Mouse (Mus musculus) ES-CJ7 (cell line): ENCODE measurements around the gene Ugt1a6a.
"Not testable (repeated sequence)": the region's sequence is repeated elsewhere in the genome, so short reads cannot be mapped to it uniquely, and the experiment has no call there.

Experiments used
- DNase-seq: peaks from one replicate; pipeline ENCODE4 v3.0.0; 2011; ENCODE audit warnings: low read depth, low spot score

The Ugt1a6a gene

DNA sequence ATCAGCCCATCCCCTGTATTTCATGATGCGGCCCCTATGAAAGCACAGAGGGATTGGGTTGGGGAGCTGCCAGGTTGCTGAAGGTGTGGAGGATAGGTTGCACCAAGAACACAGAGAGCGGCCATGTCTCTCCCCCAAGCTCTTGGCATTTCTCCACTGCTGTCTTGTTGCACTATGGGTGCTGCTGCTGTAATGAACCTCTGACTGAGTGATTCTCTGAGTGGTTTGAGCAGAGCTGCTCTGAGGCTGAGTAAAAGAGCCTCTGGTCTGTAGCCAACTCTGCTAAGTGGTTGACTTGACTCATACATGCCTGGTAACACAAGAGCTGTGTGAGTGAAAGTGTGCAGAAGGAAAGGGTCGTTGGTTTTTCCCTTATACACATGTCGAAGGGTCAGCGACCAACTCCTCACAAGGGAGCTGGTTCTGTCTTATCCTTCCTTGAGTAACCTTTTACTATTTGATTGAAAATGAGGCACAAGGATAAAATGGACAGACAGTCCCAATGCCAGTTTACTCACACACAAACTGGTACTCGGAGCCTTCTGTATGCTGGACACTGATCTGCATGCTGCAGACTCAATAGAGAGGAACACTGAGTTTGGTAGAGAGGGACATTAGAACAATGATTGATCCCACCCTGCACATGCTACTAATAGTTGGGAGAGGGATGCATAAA, 758 bp downstream of the Ugt1a6a start:
- DNase-seq, result not testable (repeated sequence)

DNA sequence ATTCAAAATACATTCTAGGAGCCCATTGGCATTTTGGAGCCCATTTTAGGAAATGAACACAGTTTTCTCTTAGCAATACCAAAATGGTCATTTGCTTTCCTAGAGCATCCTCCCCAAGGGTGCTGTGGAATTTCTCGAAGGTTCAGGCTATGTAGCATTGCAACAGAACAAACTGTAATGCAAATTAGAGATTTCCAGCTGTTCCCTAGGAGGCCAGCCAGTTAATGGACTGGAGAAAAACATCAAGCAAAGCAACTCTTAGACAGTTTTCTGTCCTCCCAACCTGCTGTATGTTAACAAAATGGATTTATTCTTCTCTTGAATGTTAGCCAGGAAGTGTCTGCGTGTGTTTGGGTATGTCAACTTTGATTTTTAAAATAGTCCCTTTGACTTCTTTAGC, 2.0 kb downstream of the Ugt1a6a start:
- DNase-seq, result no peak

DNA sequence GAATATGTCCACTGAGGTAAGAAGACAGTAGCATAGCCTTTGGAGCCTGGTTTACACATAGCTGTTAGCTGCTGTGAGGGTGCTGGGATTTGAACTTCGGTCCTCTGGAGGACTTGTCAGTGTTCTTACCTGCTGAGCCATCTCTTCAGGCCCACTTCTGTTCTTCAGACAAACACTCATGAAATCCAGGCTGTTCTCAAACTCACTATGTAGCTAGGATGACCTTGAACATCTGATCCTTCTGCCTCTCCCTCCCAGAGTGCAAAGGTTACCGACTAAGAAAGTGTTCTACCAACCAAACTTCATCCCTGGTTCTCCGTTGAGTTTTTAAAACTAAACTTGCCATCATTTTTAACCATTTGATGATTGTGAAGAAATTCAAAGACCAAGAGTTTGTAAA, 2.7 kb downstream of the Ugt1a6a start:
- no peak for DNase-seq

DNA sequence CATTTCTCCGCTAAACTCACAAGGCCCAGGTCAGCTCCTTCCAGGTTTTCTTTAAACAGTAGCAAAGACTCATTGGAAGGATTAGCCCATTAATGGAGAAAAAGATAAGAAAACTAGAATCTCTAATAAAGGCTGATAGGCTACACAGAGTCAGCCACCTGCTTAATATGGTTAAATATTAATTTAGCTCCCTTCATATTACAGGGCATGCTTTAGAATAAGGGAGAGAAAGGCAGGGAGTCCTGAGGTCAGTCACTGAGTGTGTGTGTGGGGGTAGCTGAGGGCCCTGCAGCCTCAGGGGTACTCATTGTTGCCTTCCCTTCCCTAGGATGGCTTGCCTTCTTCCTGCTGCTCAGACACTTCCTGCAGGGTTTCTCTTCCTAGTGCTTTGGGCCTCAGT, 3.5 kb downstream of the Ugt1a6a start:
- DNase-seq, result no peak

DNA sequence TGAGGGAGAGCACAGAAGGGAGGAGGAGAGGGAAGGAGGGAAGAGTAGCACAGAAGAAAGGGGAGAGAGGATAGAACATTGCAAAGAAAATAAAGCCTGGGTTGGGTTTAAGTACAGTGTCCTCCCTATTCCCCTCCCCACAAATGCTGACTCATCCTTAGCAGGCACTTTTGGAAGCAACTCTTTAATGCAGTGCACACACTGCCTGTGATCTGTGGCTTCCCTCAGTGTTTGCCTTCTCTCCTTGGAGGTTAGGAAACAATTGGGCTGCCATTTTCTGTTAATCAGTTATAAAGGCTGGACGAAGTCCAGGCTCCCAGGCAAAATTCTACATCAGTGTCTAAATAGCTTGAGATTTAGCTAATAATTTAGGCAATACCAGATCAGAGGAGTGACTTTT, 5.9 kb downstream of the Ugt1a6a start:
- not testable (repeated sequence) for DNase-seq

DNA sequence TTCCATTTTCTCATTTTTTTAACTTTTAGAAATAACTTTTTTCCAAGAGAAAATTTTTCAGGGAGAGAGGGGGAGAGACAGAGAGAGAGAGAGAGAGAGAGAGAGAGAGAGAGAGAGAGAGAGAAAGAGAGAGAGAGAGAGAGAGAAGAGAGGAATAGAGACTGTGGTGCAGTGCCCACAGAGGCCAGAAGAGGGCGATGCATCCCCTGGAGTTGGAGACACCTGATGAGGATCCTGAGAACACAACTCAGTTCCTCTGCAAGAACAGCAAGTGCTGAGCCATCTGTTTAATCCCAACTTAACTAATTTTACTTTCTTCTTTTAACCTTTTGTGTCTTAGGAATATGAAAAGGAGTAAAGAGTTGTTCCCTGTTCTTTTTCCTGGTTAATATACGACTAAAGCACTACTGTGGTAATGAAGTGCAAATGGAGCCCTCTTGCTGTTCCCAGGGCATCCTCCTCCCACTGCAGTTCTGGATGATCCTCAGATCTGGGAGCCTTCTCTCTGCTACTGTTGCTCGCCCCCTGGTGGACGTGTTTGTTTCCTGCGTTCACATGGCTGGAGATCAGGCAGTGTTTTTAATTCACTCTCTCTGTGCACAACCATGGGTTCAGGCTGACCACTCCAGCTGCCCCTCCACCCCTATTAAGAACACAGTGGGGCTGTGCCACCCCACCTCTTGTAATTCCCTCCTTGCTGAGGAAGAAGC, 9.5 kb downstream of the Ugt1a6a start:
- DNase-seq, result peak; percentile 19

DNA sequence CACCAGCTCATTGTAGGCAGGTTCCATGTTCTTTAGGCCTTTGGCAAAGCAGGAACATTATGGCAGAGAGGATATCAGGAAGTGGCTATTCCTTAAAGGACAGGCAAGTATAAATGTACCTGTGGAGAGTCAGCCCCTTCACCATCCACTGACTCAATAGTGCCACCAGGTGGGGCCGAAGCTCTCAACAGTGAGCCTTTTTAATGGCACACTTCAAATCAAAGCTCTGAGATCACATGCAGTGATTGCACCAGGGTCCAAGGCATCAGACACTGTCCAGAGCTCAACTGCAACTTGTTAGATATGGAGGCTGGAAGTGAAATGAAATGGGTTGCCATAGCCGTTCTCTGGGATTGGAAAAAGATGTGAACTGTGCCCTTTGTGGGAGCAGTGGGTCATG, 10.7 kb downstream of the Ugt1a6a start:
- DNase-seq, result peak; percentile 53

DNA sequence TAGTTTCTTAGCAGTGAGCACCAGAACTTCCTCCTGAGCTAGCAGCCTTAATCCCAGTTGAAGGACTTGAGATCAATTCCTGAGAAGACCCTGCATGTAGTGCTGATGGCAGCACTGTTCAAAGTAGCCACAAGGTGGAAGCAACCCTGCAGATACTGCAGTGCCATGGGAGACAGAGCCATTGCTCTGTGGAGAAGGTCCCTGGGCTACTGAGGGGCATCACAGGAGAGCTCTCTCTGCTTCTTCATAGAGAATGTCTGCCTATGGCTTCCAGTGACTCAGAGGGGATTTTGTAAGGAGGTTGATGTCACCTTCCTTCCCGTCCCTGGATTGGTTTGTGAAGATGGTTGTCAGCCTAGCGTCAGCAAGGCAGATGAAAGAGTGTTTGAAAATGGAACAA, 15.5 kb downstream of the Ugt1a6a start:
- peak; percentile 43 for DNase-seq

DNA sequence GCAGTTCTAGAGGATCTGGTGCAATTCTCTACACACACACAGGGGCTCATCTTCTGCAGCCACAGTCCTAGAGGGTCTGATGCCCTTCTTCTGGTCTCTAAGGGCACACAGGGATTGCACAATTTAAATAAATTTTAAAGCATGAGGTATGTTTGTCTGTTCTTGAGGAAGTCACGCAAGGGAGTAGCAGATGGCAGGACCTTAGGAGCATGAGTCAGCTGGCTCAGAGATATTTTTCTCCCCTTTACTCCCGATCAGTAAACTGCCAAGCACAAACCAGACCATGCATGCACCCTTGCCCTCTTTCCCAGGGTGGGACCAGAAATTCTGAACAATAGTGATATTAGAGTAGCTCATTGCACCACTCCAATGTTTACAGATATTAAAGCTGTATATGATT, 23.8 kb downstream of the Ugt1a6a start:
- DNase-seq, result no peak

DNA sequence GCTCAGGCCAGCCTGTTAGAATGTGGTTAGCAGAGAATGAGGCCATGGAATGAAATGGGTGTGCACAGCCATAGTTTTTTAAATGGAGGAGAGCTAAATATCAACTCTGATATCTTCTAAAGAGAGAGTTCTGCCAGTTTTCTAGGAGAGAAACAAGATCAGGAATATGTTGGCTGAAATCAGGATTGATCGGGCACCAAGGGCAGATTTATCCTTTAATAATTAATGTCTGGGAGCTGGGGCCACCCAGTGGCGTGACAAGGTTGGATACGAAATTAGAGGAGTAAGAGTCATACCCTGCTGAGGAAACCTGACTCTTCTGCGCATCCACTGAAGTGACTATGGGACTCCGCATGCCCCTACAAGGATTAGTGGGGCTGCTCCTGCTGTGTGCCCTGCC, 31.1 kb downstream of the Ugt1a6a start, which contains the start of gene Ugt1a5:
Gene Ugt1a5 (plus strand): TSS at position 302 of the 400 bp plus-strand sequence.
- no peak for DNase-seq

DNA sequence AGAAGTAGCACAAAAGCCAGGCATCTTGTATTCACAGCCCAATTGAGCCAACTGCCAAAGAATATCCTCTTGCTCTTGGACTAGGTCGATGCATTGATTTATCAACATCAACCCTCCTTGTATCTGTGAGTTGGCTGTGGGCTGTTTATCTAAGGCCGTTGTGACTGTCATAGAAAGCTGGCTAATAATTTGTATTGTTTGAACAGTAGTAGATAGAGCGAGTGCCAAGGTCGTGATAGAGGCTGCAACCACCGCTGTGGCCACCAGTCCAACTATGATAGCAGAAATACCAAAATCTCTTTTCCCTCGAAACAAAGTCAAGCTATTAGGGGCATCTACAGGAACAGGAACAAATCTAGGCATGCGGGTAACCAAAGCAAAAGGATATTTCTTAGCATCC, 37.6 kb downstream of the Ugt1a6a start:
- DNase-seq, result not testable (repeated sequence)

DNA sequence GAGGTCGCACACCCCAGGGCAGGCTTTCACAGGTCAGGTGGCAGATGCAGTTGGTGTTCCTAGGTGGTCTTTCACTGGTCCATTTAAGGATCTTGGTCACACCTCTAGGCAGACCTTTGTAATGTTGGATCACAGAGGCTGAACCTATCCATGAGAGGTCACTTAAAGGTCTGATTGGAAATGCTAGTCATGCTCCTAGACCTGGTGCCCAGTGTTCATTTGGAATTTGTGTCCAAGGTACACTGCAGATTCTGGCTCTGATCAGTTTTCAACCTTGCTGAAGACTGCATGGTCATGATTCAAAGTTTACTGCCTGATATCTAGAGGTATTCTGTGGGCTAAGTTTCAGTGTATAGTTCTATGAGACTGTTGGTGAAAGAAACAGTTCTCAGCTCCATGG, 45.0 kb downstream of the Ugt1a6a start:
- no peak for DNase-seq

DNA sequence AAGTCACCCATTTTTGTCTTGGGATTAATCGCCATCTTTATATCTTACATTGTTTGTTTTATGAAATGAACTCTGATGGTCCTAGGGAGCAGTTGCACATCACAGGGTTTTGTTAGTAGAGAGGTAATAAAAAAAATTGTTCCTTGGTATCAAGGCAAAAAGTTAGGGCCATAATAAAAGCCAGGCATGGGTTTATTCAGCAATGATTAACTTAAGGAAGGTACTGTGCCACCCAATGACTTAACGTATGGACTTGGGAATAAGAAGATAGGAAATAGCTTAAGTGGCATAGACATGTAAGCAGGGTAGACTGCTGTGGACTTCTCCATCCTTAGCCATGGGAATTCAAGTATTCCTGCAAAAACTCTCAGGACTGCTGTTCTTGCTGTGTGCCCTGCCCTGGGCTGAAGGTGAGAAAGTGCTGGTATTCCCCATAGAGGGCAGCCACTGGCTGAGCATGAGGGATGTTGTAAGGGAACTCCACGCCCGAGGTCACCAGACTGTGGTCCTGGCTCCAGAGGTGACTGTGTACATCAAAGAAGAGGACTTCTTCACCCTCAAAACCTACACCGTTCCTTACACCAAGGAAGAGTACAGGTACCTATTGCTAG, 51.8 kb downstream of the Ugt1a6a start:
- DNase-seq, result no peak

DNA sequence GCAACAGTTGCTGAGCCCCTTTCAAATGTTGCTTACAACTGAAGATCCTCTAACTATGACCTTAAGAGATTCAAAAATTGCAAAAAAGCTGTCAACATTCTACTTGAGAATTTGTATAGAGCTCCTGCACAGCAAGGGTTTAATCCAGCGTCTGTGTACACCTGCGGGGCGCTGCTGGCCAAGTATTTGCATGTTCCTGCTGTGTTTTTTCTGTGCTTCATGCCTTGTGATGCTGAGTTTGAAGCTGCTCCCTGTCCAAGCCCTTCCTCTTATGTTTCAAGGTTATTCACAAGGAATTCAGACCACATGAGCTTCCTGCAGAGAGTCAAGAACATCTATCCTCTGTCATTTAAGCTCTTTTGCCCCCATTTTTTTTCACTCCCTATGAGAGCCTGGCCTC, 57.5 kb downstream of the Ugt1a6a start:
- no peak for DNase-seq

DNA sequence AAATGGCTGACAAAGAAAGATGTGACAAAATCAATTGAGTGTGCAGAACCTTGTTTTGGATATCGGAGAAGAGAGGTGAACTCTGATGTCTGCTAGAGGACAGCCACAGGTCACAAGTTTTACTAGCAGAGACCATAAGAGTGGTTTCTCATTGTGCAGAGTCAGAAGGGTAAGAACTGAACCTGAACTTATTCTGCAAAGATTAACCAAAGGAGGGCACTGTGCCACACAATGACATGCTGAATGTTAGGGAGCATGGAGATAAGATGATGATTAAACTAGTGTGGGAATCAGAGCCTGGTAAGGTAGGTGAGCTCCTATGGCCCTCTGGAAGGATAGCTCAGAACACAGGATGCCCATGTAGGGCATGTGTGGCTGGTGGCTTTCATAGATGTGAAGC, 61.1 kb downstream of the Ugt1a6a start:
- DNase-seq, result no peak

DNA sequence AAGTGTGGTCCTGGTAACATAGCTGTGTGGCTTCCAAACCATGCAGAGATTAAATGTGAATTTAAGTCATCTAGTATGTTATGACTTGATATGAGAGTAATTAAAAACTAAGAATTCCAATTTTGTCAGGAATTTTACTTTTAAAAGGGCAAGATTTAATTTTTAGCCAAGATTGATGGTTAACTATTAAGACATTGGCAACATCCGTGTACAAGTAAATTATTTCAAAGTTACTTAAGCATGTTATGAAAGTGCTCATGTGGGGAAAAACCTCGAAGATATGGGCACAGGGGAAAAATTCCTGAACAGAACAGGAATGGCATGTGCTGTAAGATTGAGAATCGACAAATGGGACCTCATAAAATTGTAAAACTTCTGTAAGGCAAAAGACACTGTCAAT, 62.8 kb downstream of the Ugt1a6a start:
- no peak for DNase-seq

DNA sequence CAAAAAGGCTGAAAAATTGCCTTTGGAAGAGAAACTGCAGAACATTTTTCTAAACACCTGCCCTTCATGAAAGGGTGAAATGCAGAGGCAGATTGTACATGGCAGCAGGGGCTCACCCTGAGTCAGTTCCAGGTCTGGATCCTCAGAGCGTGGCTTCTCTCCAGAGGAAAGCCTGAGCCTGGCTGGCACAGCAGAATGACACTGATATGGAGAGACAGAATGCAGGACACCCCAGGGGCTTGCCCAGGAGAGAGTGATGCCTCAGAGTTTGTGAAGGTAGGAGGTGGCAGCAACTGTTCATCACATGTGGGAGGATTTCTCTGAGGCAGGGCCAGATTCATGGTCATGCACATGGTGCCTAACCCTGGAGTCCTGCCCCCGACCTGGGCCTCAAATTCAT, 65.4 kb downstream of the Ugt1a6a start:
- DNase-seq, result no peak

DNA sequence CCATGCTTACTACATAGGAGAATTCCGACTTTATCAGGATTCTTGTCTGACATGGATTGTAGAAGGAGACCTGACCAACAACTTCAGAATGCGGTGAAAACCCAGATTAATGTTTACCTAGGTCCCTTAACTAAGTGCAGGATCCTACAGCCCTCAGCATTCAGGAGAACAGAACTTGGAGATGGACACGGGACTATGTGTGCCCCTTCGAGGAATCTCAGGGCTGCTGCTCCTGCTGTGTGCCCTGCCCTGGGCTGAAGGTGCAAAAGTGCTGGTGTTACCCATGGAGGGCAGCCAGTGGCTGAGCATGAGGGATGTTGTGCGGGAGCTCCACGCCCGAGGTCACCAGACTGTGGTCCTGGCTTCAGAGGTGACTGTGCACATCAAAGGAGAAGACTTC, 65.8 kb downstream of the Ugt1a6a start, which contains the start of gene Ugt1a2:
Gene Ugt1a2 (plus strand): TSS at position 146 of the 400 bp plus-strand sequence.
- no peak for DNase-seq

DNA sequence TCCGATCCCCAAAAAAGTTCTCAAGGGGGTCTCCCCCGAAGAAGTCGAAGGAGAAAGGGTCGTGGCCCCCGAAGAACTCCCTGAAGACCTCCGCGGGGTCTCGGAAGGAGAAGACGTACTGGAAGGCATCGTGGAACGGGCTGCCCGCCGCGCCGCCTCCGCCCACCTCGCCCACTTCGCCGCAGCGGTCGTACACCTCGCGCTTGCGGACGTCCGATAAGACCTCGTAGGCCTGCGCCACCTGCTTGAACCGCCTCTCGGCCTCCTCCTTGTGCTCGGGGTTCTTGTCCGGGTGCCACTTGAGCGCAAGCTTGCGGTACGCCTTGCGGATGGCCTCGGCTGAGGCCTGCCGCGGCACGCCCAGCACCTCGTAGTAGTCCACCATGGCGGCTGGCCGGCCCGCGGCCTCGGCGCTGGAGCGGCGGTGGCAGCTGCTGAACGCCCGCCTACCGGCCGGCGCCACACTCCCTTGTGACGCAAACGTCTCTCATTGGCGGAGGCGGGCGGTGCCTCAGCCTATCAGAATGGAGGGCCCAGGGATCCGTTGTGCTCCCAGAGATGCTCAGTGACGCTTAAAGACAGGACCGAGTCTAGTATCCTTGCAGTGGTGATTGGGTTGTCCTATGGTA, 70.8 kb downstream of the Ugt1a6a start, which contains the start of gene Dnajb3:
Gene Dnajb3 (minus strand): TSS at position 489 of the 629 bp plus-strand sequence.
- DNase-seq, result peak; percentile 82

DNA sequence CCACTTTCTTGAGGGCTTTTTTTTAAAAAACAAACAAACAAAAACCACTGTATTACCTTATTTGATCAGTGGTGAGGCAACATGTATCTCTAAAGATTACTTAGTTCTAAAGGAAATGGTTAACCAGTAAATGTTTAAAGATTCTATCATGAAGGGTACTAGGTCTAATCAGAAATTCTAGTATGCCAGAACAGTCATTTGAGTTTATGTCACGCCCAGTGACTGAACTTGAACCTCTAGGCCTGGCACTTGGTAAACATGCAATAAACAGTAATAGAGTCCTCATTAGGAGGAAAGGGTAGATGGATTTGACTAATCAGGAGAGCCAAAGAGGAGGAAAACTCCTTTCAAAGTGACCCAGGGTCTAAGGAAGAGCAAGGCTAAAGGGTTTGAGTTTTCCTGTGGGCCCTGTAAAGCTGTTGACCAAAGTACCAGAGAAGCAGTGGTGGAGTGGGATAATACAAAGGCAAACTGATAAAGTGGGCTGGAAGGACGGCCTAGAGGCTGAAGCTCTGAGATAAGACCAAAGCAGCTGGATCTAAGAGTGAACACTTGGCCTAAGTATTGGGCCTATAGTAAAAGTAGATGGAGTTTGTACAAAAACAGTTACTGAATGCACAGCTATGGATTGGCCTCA, 72.4 kb downstream of the Ugt1a6a start:
- no peak for DNase-seq

DNA sequence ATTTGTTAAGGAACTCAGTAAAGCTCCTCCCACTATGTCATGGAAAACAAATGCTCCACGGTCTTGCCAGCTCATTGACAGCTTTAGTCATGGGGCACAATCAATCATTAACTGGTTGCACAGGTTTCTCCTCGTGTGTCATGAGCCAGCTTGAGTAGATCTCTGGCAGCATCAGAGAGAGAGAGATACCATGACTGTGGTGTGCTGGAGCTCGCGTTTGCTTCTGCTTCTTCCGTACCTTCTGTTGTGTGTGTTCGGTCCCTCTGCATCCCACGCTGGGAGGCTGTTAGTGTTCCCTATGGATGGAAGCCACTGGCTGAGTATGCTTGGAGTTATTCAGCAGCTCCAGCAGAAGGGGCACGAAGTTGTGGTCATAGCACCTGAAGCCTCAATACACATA, 77.2 kb downstream of the Ugt1a6a start, which contains the start of gene Ugt1a1:
Gene Ugt1a1 (plus strand): TSS at position 148 of the 400 bp plus-strand sequence.
- no peak for DNase-seq
